Mouse (Mus musculus) B cell, adult 67 days (primary cell): Measurements from ENCODE around the gene Asb6. TPM values are rescaled to one million over a fixed set of nuclear protein-coding genes. Genes with fewer than 3 reads are reported as not detected.

Experiments used
- total RNA-seq, 2 experiments: library from RNA; stranded (reverse); gene quantifications; 4 replicates each; pipeline ENCODE4 v1.2.4; 2023

Gene Asb6
- 10 to 100 TPM; 36.1 to 38.8 TPM for total RNA-seq

DNA sequence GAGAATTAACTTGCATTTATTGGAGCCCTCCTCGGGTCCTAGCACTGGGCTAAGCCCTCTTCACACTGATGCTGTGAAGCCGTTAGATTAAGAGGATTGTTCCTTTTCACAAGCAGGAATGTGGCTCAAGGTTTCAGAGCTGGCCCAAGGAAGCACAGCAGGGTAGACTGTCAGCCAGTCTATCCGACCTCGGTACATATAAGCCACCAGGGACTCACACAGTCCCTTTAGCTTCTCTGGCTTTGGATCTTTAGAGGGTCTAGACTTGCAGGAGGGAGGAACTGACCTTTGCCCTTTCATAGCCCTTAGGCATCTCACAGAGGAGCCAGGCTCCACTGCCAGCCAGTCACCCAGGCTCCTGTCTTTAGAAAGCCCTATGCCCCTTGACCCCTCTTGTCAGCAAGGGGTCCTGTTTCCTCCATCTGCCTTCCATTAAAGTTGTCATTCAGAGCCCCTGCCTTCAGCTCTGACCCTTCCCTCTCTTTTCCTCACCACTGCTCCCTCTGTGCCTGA, at the start of gene Asb6:
Asb6 (minus strand) TSS at position 51 of the 513 bp plus-strand sequence.

DNA sequence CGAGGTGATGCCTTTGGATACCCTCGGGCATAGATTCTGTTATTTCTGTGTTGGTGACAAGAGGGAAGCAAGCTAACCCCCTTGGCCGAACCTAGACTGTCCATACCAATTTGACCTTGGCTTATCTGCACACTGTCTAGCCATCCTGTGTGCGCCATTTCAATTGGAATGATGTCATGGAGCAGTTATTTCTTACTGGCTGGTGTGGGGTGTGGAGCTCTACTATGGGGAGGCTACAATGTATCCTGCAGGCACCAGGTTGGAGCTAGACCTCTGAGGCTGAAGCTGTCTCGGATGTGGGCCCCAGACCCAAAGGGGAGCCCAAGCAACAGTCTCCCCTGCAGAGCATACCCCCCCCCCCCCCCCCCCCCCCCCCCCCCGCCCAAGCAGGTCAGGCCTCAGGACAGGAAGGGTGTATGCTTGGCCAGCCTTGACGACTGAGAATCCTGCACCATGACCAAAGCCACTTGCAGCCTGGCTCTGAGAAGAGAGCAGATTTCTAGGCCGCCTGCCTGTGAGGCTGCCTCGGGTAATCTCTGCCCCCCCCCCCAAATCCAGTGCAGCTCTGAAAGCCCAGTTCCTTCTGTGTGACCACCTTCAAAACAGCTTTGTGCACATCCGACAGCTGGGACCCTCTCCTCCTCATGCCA, 4.4 kb upstream of the Asb6 start, which contains the start of gene Prrx2:
Prrx2 (plus strand) TSS at position 600 of the 650 bp plus-strand sequence.

DNA sequence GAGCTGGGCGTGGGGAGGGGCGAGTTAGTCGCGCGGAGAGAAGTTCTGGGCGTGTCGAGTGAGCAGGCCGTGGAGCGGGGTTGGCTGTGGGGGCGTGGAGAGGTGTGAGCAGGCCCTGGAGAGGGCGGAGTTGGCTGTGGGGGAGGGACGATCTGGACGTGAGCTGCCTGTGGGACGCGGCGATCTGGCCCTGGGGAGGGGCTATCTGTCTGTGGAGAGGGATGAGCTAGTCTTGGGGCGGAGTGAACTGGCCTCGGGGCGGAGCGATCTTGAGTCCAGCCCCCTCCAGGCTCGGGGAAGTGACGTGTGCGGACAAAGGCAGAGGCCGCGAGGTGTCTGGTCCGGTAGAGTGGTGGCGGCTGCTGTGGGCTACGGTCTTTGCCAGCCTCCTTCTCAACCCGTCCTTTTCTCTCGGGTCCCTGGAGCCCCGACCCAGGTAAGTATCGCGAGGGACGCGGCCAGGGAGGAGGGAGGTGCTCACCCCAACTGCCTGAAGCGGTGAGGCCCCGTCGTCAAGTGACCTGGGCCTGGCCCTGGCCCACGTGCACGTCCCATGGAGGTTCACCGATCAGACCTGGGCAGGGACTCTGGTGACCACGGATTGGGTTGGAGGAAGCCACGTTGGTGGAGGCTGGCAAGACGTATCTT, 22.4 kb downstream of the Asb6 start, which contains the start of gene Ntmt1:
Ntmt1 (plus strand) TSS at position 179 of the 648 bp plus-strand sequence.

DNA sequence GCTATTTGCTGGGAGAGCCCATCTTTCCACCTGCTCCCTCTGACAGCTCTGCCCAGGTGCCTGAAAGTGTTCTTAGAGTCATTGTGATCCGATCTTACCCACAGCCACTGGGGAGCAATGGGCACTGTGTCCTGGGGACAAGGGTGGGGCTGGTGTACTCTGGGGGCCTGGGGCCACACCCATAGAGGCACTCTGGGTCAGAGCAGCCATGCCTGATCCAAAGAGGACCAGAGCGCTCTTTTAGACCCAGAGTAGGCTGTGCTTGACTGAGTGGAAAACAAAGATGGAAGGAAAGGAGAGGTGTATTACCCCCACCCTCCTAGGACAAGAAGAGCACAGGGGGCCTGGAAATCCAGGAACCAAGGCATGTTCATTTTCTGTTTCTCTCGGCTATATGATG, 26.5 kb downstream of the Asb6 start, which contains the start of gene 1700001O22Rik:
1700001O22Rik (minus strand) TSS at position 58 of the 400 bp plus-strand sequence.

Other genes with a start within 250 kb of the Asb6 start
- gene Cstad, start 235.3 kb downstream of the Asb6 start, total RNA-seq: 1 to 10 TPM; 1.9 to 9.0 TPM
- not detected for gene 1700001O22Rik, start 26.7 kb downstream of the Asb6 start, total RNA-seq
- 10 to 100 TPM; 32.5 to 35.7 TPM for gene Ntmt1, start 22.5 kb downstream of the Asb6 start, total RNA-seq
- gene Prrx2, start 4.6 kb upstream of the Asb6 start, total RNA-seq: under 1 TPM in 1 of 2 experiments, not detected in 1; 0.44 TPM
- not detected for gene Ptges, start 99.5 kb upstream of the Asb6 start, total RNA-seq
- gene Tor1b, start 122.6 kb upstream of the Asb6 start, total RNA-seq: 10 to 100 TPM; 55.9 to 67.6 TPM
- 10 to 100 TPM; 45.7 to 54.5 TPM for gene Tor1a, start 137.6 kb upstream of the Asb6 start, total RNA-seq
- gene BC005624, start 151.9 kb upstream of the Asb6 start, total RNA-seq: 100 to 1,000 TPM; 113 to 118 TPM
- gene Usp20, start 151.9 kb upstream of the Asb6 start, total RNA-seq: 10 to 100 TPM; 20.3 to 27.3 TPM